Mouse (Mus musculus) stomach, postnatal 0 days (tissue): Measurements from ENCODE around the gene Arhgef2. TPM values are rescaled to one million over a fixed set of nuclear protein-coding genes. Genes with fewer than 3 reads are reported as not detected.

Experiments used
- ATAC-seq: fragments of 200-750 bp; cut with Nextera tagmentation; 2 replicates; pipeline ENCODE4 v1.8.0; 2017; ENCODE audit not compliant: low FRiP score, low TSS enrichment
- DNase-seq: peaks from one replicate; pipeline ENCODE4 v3.0.0-alpha.2; 2016; ENCODE audit warnings: low spot score
- H3K27ac ChIP-seq: fragments of 300-500 bp; sonication (generic); replicated peaks from 2 replicates; pipeline ENCODE4 v1.5.1; 2014; ENCODE audit warnings: mild to moderate bottlenecking, control low read depth
- H3K27me3 ChIP-seq: fragments of 300-500 bp; sonication (generic); 2 replicates; pipeline ENCODE4 v1.6.1; 2014; ENCODE audit warnings: low read length; ENCODE audit not compliant: control insufficient read depth, insufficient read depth
- H3K36me3 ChIP-seq: fragments of 300-500 bp; sonication (generic); 2 replicates; pipeline ENCODE4 v1.6.1; 2014; ENCODE audit warnings: low read length, mixed read lengths; ENCODE audit not compliant: control insufficient read depth, insufficient read depth
- H3K4me1 ChIP-seq: fragments of 300-500 bp; sonication (generic); replicated peaks from 2 replicates; pipeline ENCODE4 v1.6.1; 2014; ENCODE audit warnings: antibody characterized with exemption; ENCODE audit not compliant: control insufficient read depth, insufficient read depth
- H3K4me2 ChIP-seq: fragments of 300-500 bp; sonication (generic); replicated peaks from 2 replicates; pipeline ENCODE4 v1.6.1; 2014; ENCODE audit warnings: low read depth, mild to moderate bottlenecking, control low read depth, moderate library complexity
- H3K4me3 ChIP-seq: fragments of 300-500 bp; sonication (generic); 2 replicates; pipeline ENCODE4 v1.5.1; 2014; ENCODE audit warnings: low read depth, low read length, control low read depth
- H3K9ac ChIP-seq: fragments of 300-500 bp; sonication (generic); 2 replicates; pipeline ENCODE4 v1.6.1; 2014; ENCODE audit warnings: mild to moderate bottlenecking, low read length, control low read depth, mixed read lengths
- H3K9me3 ChIP-seq: fragments of 300-500 bp; sonication (generic); 2 replicates; pipeline ENCODE4 v1.6.1; 2016; ENCODE audit warnings: low read length; ENCODE audit not compliant: control insufficient read depth
- CTCF ChIP-seq: IDR thresholded peaks from 2 replicates; pipeline ENCODE4 v1.5.1; 2016; ENCODE audit warnings: antibody characterized with exemption, low read depth, mild to moderate bottlenecking, moderate library complexity
- EP300 ChIP-seq: optimal IDR thresholded peaks from 2 replicates; pipeline ENCODE3; 2016; ENCODE audit warnings: antibody characterized with exemption
- WGBS: fragments of 180-500 bp; shearing (Covaris S2); extraction: QIAGEN DNeasy Blood & Tissue Kit; methylation state at CpG from one replicate; pipeline ENCODE4 v1.1.7; 2014; 5-methylcytosine and 5-hydroxymethylcytosine counted together
- polyA plus RNA-seq: library from polyadenylated mRNA; unstranded; fragments of >200 nt; fragmentation: Nextera tagmentation; extraction: Ambion mirVana; gene quantifications from 2 replicates; pipeline ENCODE4 v1.2.1, GENCODE M21; 2015

Gene Arhgef2
- polyA plus RNA-seq, 1 experiment from 2014 or later = 29.0 TPM

DNA sequence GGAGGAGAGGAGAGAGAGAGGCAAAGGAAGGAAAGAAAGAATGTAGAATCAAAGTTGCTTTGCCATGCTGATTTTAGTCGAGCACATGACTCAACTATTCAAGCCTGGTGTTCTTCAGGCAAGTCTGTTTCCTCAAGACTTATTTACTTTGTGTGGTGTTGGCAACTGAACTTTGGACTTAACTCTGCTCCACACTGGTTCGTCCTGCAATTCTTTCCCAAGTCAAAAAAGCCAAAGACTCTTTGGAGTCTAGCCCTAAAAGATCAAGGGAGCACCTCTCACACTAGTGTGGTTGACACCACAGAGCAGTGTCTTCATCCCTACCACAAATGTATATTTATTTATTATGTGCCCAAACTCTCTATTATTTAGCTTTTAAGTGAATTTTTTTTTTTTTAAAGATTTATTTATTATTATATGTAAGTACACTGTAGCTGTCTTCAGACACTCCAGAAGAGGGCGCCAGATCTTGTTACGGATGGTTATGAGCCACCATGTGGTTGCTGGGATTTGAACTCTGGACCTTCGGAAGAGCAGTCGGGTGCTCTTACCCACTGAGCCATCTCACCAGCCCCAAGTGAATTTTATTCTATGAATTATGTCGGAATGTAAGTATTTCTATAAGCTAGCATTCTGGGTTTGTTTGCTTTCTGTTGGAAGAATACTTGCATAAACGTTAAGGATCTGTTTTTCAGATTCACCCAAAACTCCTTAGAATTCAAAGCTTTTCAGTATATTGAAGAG, 78.6 kb downstream of the Arhgef2 start:
- WGBS = 35% methylated on average over 7 of the region's 8 CpGs
- H3K27ac ChIP-seq = peak overlapping the region; percentile 92
- H3K9me3 ChIP-seq = no peaks in the 10 kb centered on the region
- peaks cover under 1% of the 10 kb centered on the region; the same call in 1 of the 2 replicates for H3K36me3 ChIP-seq
- H3K9ac ChIP-seq = no peak overlapping the region; the same call in 1 of the 2 replicates
- H3K4me2 ChIP-seq = peak overlapping the region; percentile 83
- peak; percentile 41 for DNase-seq
- H3K27me3 ChIP-seq = no peaks in the 10 kb centered on the region
- no peaks in the 10 kb centered on the region for H3K4me1 ChIP-seq
- H3K4me3 ChIP-seq = peak overlapping the region; percentile 75
- ATAC-seq = peak; percentile 74
- TF ChIP-seq CTCF (peak; percentile 38), EP300 (no peak)

DNA sequence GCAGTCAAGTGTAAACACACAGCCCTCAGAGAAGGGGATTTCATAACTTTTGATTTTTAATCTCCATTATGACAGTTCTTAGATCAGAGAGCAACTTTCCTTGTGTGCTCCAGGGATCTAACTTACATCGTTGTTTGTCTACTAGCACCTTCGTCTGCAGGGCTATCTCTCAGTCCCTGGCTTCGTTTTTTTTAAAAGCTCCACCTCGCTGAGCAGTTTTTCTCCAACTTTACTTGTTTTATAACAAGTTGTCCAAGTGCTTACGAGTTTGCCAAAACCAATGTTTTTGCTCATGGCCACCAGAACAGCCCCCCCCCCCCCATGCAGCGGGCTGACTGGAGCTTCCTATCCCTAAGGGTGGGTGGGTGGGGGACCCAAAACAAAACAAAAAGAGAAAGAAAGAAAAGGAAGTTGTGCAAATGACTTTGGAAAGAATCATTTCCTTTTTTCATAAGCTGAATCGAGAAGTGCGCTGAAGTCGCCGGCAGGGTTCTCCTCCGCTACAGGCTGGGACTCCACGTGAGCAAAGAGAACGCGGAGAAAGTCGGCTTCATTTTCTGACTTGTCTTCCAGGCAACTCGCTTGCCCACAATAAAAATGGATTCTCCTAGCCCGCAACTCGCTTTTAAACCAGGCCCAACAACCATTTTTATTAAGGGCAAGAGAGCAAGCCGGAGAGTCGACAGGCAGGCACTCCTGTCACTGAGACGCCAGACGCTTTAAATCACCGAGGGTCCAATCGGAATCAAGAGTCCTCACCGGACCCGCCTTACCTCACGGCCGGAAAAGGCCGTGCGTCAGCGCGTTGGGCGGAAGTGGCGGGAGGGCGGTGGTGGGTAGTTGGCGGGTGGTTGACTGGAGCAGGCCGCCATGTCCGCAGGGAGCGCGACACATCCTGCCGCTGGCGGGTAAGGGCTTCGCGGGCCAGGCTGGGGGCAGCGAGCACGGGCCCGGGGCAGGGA, 79.5 kb downstream of the Arhgef2 start, which contains the start of gene Khdc4:
Khdc4 (plus strand) TSS at position 824 of the 962 bp plus-strand sequence.
- DNase-seq (peak; percentile 97), ATAC-seq (peak; percentile 97)
- TF ChIP-seq CTCF = no peak; the same call in none of the 2 replicates
- TF ChIP-seq EP300 = no peak
- H3K27me3 ChIP-seq = no peaks in the 10 kb centered on the region
- H3K4me3 ChIP-seq = peak within 1 kb of the TSS; percentile 75
- H3K27ac ChIP-seq = peak within 1 kb of the TSS; percentile 97
- H3K9me3 ChIP-seq = no peaks in the 10 kb centered on the region
- peak within 1 kb of the TSS; percentile 83 for H3K4me2 ChIP-seq
- no peaks in the 10 kb centered on the region for H3K4me1 ChIP-seq
- peak within 1 kb of the TSS; percentile 97 for H3K9ac ChIP-seq
- under 1% methylated on average over 47 of the region's 47 CpGs for WGBS
- H3K36me3 ChIP-seq = peaks cover 8% of the 10 kb centered on the region

DNA sequence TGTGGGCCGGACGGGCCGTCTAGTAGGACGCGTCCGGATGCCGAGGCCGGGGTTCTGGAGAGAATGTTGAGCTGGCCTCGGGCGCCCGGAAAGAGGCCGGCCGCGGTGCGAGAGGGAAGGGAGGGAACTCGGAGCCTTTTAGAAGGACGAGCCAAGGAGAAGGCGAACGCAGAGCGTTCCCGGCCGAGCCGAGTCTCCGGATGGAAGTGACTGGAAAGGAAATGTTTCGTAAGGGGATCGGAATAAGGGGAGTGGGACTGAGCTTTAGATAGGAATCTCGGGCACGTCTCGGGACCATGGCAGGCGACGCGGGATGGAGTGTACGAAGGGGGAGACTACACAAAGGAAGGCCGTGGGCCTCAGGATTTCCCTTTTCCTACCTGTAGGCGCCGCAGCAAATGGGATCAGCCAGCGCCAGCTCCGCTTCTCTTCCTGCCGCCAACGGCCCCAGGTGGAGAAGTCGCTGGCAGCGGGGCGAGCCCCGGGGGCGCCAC, 80.2 kb downstream of the Arhgef2 start:
- under 1% methylated on average over 44 of the region's 45 CpGs for WGBS
- Histone ChIP-seq H3K27ac (peak overlapping the region; percentile 97), H3K4me3 (peak overlapping the region; percentile 75), H3K9ac (peak overlapping the region; percentile 97), H3K4me2 (peak overlapping the region; percentile 83), H3K4me1 (no peaks in the 10 kb centered on the region), H3K9me3 (no peaks in the 10 kb centered on the region), H3K36me3 (peaks cover 13% of the 10 kb centered on the region), H3K27me3 (no peaks in the 10 kb centered on the region)
- ATAC-seq = peak; percentile 45
- DNase-seq = peak; percentile 79
- TF ChIP-seq EP300 (peak; percentile 13), CTCF (peak; percentile 54)

DNA sequence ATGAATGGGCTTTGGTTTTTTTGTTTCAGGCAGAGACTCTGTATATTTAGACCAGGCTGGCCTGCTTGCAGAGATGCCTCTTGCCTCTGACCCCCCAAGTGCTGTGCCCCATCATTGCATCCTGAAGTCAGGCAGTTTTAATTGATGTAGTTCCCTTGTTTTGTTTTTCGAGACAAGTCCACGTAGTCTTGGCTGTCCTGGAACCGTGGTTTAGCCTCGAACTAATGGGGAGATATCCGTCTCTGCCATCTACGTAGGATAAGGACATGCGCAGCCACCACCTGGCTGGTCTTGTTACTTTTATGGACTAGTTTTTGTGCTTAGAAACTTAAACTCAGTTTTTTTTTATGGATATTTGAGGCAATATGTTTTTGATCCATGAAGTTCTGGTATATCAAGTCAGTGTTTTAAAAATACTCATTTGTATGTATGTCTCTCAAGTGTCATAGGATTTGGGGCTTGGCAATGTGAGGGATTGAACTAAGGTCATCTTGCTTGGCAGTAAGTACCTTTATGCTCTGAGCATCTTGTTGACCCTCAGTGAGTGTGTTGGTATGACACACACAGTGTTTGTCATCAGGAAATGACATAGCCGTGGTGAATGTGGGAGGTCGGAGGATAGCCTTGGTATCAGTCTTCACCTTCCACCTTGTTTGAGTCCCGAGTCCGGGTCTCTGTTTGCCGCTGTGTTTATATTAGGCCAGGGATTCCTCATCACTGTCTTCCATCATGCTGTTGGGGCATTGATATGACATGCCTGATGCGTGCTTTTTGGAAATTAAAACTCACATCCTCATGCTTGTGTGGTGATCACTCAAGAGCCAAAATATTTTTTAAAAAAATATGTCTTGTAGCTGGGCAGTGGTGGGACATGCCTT, 81.2 kb downstream of the Arhgef2 start:
- Histone ChIP-seq H3K36me3 (peaks cover 15% of the 10 kb centered on the region), H3K9me3 (no peaks in the 10 kb centered on the region), H3K27me3 (no peaks in the 10 kb centered on the region), H3K27ac (peak overlapping the region; percentile 97; the same call in 1 of the 2 replicates), H3K4me2 (peak overlapping the region; percentile 83), H3K9ac (peak overlapping the region; percentile 97), H3K4me1 (no peaks in the 10 kb centered on the region), H3K4me3 (peak overlapping the region; percentile 75)
- DNase-seq (no peak), ATAC-seq (no peak)
- 6% methylated on average over 13 of the region's 13 CpGs for WGBS
- TF ChIP-seq EP300 (no peak), CTCF (no peak)

DNA sequence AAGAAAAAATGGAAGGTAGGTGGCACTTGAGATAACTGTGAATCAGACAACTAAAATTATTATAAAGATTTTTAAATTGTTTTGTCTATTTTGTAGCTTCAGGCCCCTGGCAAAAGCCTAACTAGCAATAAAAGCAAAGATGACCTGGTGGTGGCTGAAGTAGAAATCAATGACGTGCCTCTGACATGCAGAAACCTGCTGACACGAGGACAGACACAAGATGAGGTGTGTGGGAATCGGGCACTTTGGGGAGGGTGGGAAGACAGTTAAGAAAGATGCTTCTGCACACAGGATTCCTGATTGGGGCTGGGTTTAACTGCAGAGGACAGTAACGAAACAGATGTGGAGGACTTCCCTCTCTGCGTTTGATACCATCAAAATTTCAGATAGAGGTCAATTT, 83.3 kb downstream of the Arhgef2 start:
- H3K4me3 ChIP-seq = no peak overlapping the region
- 81% methylated on average over 5 of the region's 5 CpGs for WGBS
- H3K27ac ChIP-seq = no peak overlapping the region
- H3K9me3 ChIP-seq = no peaks in the 10 kb centered on the region
- peaks cover 24% of the 10 kb centered on the region for H3K36me3 ChIP-seq
- no peaks in the 10 kb centered on the region for H3K27me3 ChIP-seq
- DNase-seq = no peak
- no peak for TF ChIP-seq CTCF
- TF ChIP-seq EP300 = no peak
- no peak overlapping the region for H3K9ac ChIP-seq
- ATAC-seq = no peak
- no peaks in the 10 kb centered on the region for H3K4me1 ChIP-seq
- H3K4me2 ChIP-seq = no peak overlapping the region
